Mouse (Mus musculus) mesoderm, embryonic 11.5 days (tissue): ENCODE measurements around the gene Dnajc9.

ENCODE experiments used
- DNase-seq: peaks from one replicate; pipeline ENCODE4 v3.0.0-alpha.2; 2012; ENCODE audit warnings: low read depth, low spot score

Dnajc9 gene

GRCm38 (mm10) chr14:20388441-20389129 is at the start of gene Dnajc9:
Dnajc9 (minus strand) TSS chr14:20388910.
- peak; percentile 94 for DNase-seq

DNA sequence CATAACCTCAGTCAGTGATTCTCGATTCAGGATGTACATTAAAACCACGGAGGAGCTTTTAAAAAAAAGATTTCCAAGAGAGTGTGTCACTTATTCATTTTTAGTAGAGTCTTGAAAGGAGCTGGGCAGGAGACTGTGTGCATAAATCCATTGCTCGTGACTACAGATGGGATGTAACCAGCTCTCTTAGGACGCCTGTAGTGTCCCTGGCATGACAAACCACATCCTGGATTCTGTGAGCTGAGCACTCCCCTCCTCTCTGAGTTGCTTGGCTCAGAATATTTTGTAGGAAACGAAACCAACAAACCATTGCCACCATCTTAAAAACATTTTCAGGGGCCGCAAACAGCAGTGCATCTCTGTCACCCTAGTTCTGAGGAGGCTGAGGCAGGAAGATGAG is 48.3 kb upstream of the Dnajc9 start:
- DNase-seq = no peak

DNA sequence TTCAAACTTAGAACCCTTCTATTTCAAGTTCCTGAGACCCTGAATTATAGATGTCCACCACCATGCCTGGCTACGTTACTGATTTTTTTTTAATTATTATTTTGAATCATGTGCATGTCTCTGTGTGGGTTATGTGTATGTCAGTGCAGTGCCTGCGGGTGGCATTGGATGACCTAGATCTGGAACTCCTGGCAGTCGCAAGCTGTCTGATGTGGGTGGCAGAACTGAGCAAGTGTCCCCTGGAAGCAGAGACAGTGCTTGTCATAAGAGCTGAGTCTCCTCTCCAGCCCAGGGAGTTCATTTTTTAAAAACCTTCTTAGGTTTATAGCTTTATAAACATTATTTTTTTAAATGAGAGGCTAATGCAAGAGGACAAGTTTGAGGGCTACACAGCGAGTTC is 43.7 kb upstream of the Dnajc9 start:
- DNase-seq = no peak

- DNase-seq = no peak
These were observed 43.0 kb upstream of the Dnajc9 start for GRCm38 (mm10) chr14:20431726-20432125.

DNA sequence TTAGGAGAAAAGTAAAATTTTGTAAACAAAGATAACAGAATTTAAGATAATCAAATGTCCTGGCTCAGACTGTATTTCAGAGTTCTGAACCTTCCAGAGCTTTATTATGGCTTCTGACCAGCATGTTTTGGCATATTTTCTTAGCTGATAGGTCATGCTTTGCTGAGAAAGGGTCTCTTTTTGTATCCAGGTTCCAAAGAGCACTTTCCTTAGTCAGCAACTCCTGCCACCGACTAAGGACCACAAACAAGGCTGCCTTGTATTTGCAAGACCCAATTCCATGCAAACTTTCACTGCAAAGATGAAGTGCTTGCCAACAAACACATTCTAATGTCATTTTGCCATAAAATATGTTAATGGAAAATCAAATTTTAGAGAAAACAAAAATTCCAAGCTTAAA is 41.1 kb upstream of the Dnajc9 start:
- DNase-seq = no peak

DNA sequence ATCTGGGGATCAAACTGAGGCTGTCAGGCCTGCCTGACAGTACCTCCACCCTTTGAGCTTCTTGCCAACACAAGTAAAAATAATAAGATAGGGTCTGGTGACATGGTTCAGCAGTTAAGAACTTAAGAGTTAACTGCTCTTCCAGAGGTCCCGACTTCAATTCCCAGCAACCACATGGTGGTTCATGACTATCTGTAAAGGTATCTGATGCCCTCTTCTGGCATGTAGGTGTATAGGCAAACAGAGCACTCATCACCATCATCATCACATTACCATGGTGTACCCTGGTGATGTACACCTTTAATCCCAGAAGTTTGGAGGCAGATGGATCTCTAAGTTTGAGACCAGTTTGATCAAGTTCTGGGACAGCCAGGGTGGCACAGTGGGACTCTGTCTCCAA is 39.9 kb upstream of the Dnajc9 start:
- no peak for DNase-seq

DNA sequence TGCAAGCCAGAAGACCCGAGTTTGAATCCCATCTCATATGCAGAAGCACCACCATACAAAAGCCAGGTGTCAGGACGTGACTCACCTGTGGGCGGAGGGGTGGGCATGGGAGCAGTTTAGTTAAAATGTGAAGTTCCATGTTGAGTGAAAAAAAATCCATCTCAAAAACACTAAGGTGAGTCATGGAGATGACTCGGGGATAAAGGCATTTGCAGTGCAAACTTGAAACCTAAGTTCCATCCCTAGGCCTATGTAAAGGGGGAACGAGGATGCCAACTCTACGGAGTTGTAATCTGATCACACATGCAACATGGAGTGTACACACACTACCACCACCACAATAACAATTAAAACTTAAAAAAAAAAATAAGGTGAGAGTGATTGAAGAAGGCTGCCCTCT is 34.3 kb upstream of the Dnajc9 start:
- no peak for DNase-seq

GRCm38 (mm10) chr14:20422257-20422656 is 33.5 kb upstream of the Dnajc9 start:
- DNase-seq = no peak

GRCm38 (mm10) chr14:20400071-20400470 is 11.4 kb upstream of the Dnajc9 start:
- peak; percentile 35 for DNase-seq

- DNase-seq = no peak
These were observed 10.2 kb upstream of the Dnajc9 start for GRCm38 (mm10) chr14:20398864-20399263.

- no peak for DNase-seq
These were observed 8.5 kb upstream of the Dnajc9 start for GRCm38 (mm10) chr14:20397220-20397619.

GRCm38 (mm10) chr14:20393205-20393913 is 4.6 kb upstream of the Dnajc9 start, which contains the start of gene Mrps16:
Mrps16 (minus strand) TSS chr14:20393634.
- DNase-seq = peak; percentile 97

GRCm38 (mm10) chr14:20392326-20392725 is 3.6 kb upstream of the Dnajc9 start:
- no peak for DNase-seq

DNA sequence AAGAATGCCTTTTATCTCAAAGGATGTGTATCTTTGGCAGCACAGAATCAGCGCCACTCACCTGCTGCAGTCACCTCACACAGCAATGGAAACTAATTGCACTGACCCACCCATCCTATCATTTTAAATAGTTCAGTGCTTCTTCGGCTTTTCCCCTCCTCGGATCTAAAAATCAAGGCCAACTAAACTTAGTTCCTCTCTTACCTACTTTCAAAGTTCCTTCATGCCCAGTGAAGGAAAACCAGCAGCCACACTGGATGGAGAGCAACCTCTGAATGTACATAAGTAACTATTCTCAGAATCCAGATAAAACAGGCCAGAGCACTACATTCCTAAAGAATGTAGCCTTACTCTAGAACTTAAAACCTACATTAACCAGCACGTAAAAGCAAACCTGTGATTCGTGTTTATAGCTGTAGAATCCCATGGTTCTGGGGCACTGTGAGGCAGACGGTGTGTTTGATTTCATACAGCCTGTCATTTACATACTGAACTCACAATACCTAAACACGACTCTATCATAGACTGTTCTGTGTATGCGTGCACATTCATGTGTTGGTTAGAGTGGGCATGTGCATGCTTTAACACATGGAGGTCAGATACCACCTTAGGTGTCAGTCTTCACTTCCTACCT is 853 bp upstream of the Dnajc9 start:
- DNase-seq = no peak

DNA sequence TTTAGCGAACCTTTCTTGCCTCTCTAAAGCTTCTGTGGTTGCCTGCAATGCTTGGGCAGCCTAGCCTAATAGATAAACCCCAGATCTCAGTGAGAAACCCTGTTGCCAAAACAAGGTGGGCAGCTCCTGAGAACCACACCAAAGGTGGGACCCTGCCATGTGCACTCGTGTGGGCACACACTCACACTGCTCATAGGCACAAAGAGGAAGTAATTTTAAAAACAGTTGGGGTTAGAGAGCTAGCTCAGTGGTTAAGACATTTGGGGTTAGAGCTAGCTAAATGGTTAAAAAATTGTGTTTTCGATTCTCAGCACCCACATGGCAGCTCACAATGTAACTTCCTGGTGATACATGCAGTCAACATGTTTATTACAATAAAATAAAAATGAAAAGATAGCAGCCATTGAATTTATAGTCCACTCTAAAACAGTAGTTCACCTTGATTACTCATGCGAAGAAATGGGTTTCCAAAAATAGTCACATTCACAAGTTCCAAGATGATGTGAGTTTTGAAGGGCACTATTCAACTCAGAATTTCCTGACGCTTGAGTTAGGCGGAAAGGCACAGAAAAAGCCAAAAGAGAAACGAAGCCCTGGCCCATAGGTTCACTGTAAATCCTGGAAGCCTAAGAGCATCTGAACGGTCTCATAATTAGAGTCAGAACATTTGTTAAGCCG is 8.8 kb downstream of the Dnajc9 start:
- no peak for DNase-seq

GRCm38 (mm10) chr14:20379087-20379640 is 9.5 kb downstream of the Dnajc9 start:
- no peak for DNase-seq

- peak; percentile 50 for DNase-seq
These were observed 10.2 kb downstream of the Dnajc9 start for GRCm38 (mm10) chr14:20378313-20379061.

DNA sequence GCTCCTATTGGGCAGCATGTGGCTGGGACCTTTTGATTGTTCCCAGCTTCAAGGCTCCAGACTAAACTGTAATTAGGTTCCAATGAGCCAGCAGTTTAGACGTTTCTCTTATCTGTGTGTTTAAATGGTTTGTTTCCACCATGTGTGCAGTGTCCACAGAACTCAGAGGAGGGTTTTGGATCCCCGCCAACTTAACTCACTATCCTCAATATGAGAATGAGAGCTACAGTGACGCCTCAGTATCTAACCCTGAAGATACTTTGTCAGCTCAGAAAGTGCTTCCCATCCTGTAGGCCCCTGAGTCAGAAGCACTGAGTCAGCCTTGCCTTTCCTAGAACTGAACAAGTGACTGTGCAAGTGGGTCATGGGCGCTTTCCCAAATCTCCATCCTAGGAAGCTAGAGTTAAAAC is 11.6 kb downstream of the Dnajc9 start:
- no peak for DNase-seq

- DNase-seq = no peak
These were observed 16.9 kb downstream of the Dnajc9 start for GRCm38 (mm10) chr14:20371854-20372253.

GRCm38 (mm10) chr14:20370798-20371197 is 17.9 kb downstream of the Dnajc9 start:
- no peak for DNase-seq

DNA sequence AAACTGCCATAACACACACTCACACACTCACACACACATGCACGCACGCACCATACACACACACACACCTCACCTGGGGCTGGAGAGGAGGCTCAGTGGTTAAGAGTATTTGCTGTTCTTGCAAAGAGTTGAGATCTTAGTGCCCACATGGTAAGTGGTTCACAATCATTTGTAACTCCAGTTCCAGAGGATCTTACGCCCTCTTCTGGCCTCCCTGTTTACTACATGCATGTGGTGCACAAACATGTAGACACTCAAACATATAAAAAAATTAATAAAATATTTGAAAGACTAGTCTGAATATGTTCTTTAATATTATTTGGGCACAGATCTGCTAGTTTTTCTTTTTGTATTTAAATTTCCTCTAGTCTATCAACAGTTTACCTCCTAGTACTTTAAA is 20.4 kb downstream of the Dnajc9 start:
- DNase-seq = no peak
